ENCODE assay signal across 26 mouse cellular contexts in genomic region chr3:28725203-28725602, GRCm38 (mm10). TPM values are rescaled to one million over a fixed set of nuclear protein-coding genes. Genes with fewer than 3 reads are reported as not detected.
"Had no signal": no experiment of that assay in that cellular context is flagged by ENCODE, and none has a peak within 500 bp of the region (broad histone marks: within the 10 kb centered on the region; RNA-seq: fewer than 3 reads in every experiment).

No protein-coding gene starts in this region.

- H3K27ac ChIP-seq: kidney, postnatal 0 days; layer of hippocampus, adult 2 months; limb, embryonic 10.5 days; limb, embryonic 13.5 days; lung, embryonic 15.5 days; midbrain, embryonic 12.5 days; neural tube, embryonic 13.5 days; stomach, postnatal 0 days had no signal

- H3K27me3 ChIP-seq: limb, embryonic 13.5 days; lung, embryonic 15.5 days; midbrain, embryonic 12.5 days; neural tube, embryonic 13.5 days had no signal

- H3K36me3 ChIP-seq: limb, embryonic 10.5 days; limb, embryonic 13.5 days; lung, embryonic 15.5 days; midbrain, embryonic 12.5 days; neural tube, embryonic 13.5 days had no signal

- H3K9me3 ChIP-seq: limb, embryonic 10.5 days; limb, embryonic 13.5 days; lung, embryonic 15.5 days; midbrain, embryonic 12.5 days; neural tube, embryonic 13.5 days had no signal

- H3K9ac ChIP-seq: limb, embryonic 13.5 days; lung, embryonic 15.5 days; midbrain, embryonic 12.5 days; neural tube, embryonic 13.5 days had no signal

- H3K4me1 ChIP-seq: limb, embryonic 10.5 days; limb, embryonic 13.5 days; midbrain, embryonic 12.5 days; neural tube, embryonic 13.5 days had no signal

- ATAC-seq: midbrain, embryonic 16.5 days had no signal

- H3K4me2 ChIP-seq: limb, embryonic 13.5 days; lung, embryonic 15.5 days; midbrain, embryonic 12.5 days; neural tube, embryonic 13.5 days had no signal

- H3K4me3 ChIP-seq: layer of hippocampus, adult 2 months; limb, embryonic 10.5 days; limb, embryonic 13.5 days; lung, embryonic 15.5 days; midbrain, embryonic 12.5 days; myocyte; neural tube, embryonic 13.5 days had no signal

- DNase-seq: kidney, adult 2 months; kidney, postnatal 25 days; layer of hippocampus, adult 9-11 months; lung, adult 18-20 months; lung, postnatal 10 days; lung, postnatal 36 days; retina, postnatal 1 day; right cerebral cortex, postnatal 25 days; thymus, adult 2 months; thymus, postnatal 14 days; thymus, postnatal 4 days had no signal

RNA-seq across cellular contexts. Expression of gene Slc2a2, which starts 27.5 kb away (rescaled TPM):
- total RNA-seq: layer of hippocampus, adult 2 months; layer of hippocampus, postnatal 25 days; left cerebral cortex, adult 18-20 months; left cerebral cortex, postnatal 25 days; monocyte, adult 5-6 weeks; neutrophil, adult 5-6 weeks had no signal
- polyA plus RNA-seq: limb, embryonic 10.5 days; myocyte had no signal
